ENCODE assay signal across 25 mouse cellular contexts in the genomic region with DNA sequence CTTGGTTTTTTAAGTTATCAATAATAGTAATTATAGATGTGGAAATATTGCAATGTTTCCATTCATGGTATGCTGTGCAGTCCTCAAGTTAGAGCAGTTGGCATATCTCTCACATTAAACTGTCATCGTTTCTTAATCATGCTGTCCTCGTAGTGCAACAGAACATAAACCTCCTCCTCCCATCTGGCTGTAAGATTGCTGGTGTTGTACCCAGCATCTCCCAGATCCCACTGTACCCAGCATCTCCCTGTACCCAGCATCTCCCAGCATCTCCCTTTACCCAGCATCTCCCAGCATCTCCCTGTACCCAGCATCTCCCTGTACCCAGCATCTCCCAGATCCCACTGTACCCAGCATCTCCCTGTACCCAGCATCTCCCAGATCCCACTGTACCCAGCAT. TPM values are rescaled to one million over a fixed set of nuclear protein-coding genes. Genes with fewer than 3 reads are reported as not detected.
DNase-seq lines count a peak whose midpoint lies in the region.
"Had no signal": no experiment of that assay in that cellular context is flagged by ENCODE, and none has a peak within 500 bp of the region (broad histone marks: within the 10 kb centered on the region; RNA-seq: fewer than 3 reads in every experiment).

No protein-coding gene starts in this region.

- DNase-seq in layer of hippocampus, adult 11-12 months (ENCODE audit: low spot score), result peak; percentile 4
- no peak for DNase-seq in layer of hippocampus, postnatal 10 days (ENCODE audit: low spot score in 2 of 2)
- DNase-seq in brain, adult 2 months (ENCODE audit: low read depth, low spot score), result peak; percentile 30
- DNase-seq in layer of hippocampus, adult 8-10 months (ENCODE audit: low spot score in 2 of 2), result peak; percentile 7 to 22
- DNase-seq in layer of hippocampus, postnatal 36 days, result peak; percentile 7 to 26
- no peak for DNase-seq in heart, postnatal 10 days
- DNase-seq in left cerebral cortex, postnatal 36 days (ENCODE audit: low spot score in 2 of 2), result no peak
- DNase-seq: adrenal gland, postnatal 10 days; adrenal gland, postnatal 36 days; B cell, adult 2 months; cerebellum, adult 11 months; cerebellum, adult 2 months; cerebellum, adult 9-11 months; cerebellum, postnatal 25 days; embryo, embryonic 11 days; gastrocnemius, postnatal 10 days; gastrocnemius, postnatal 36 days; heart, adult 2 months had no signal

- intact Hi-C loops in heart, postnatal 10 days (cut with DNase I), result no loop called here
- intact Hi-C loops in left cerebral cortex, postnatal 36 days (cut with DNase I), result no loop called here

RNA-seq across cellular contexts. Expression of gene Gm9376, which starts 19.3 kb away (rescaled TPM):
- not detected for total RNA-seq in layer of hippocampus, postnatal 10 days (2021)
- total RNA-seq in layer of hippocampus, adult 8-10 months (2022), result not detected
- not detected for total RNA-seq in layer of hippocampus, postnatal 36 days (2021)
- total RNA-seq in heart, postnatal 10 days (2021), result not detected
- not detected for total RNA-seq in left cerebral cortex, postnatal 36 days (2021)
- total RNA-seq: adrenal gland, adult 18-20 months; adrenal gland, postnatal 10 days; adrenal gland, postnatal 36 days; CH12.LX; common myeloid progenitor, adult 5-6 weeks; G1E; gastrocnemius, postnatal 10 days; gastrocnemius, postnatal 36 days; granulocyte monocyte progenitor cell, adult 5-6 weeks; heart, adult 2 months; heart, postnatal 25 days; hematopoietic stem cell, adult 5-6 weeks had no signal

RNA-seq across cellular contexts. Expression of gene Sox21, which starts 49.3 kb away (rescaled TPM):
- 10 to 100 TPM; 11.8 to 13.1 TPM for total RNA-seq in layer of hippocampus, postnatal 10 days (2021)
- total RNA-seq in layer of hippocampus, adult 8-10 months (2022), result 10 to 100 TPM in 2 of 4 experiments, 1 to 10 TPM in 2; 7.5 to 10.4 (median 9.3) TPM
- total RNA-seq in layer of hippocampus, postnatal 36 days (2021), result 10 to 100 TPM; 11.4 to 12.9 TPM
- not detected for total RNA-seq in heart, postnatal 10 days (2021)
- 10 to 100 TPM in 1 of 2 experiments, 1 to 10 TPM in 1; 7.9 to 11.2 TPM for total RNA-seq in left cerebral cortex, postnatal 36 days (2021)
- total RNA-seq: adrenal gland, adult 18-20 months; adrenal gland, postnatal 10 days; CH12.LX; common myeloid progenitor, adult 5-6 weeks; gastrocnemius, postnatal 10 days; gastrocnemius, postnatal 36 days; granulocyte monocyte progenitor cell, adult 5-6 weeks; heart, adult 2 months; heart, postnatal 25 days; hematopoietic stem cell, adult 5-6 weeks had no signal

Comparison
In these comparisons a context has a peak if more than half of its experiments do, and no peak if none do; other contexts are left out.
1. DNase-seq: peak in layer of hippocampus, adult 11-12 months (single experiment), brain, adult 2 months (single experiment), layer of hippocampus, adult 8-10 months (2 of 2) and layer of hippocampus, postnatal 36 days (2 of 2); none in layer of hippocampus, postnatal 10 days (0 of 2), heart, postnatal 10 days (0 of 2) and left cerebral cortex, postnatal 36 days (0 of 2).
2. RNA of gene Sox21, which starts 49.3 kb away (total RNA-seq): 11.8 to 13.1 TPM in layer of hippocampus, postnatal 10 days, 11.4 to 12.9 TPM in layer of hippocampus, postnatal 36 days, 7.9 to 11.2 TPM in left cerebral cortex, postnatal 36 days and 7.5 to 10.4 TPM in layer of hippocampus, adult 8-10 months; not detected in heart, postnatal 10 days; every median in the first group is over 4 times any median in the second.